Mouse (Mus musculus) lung, adult 2 months (tissue): ENCODE data around the gene Cask.

Experiments
- CTCF ChIP-seq: fragments of 200-500 bp; IDR thresholded peaks from 2 replicates; pipeline ENCODE4 v1.5.1; 2011; ENCODE audit warnings: mild to moderate bottlenecking, low read length, control low read depth; ENCODE audit not compliant: insufficient read depth
- POLR2A ChIP-seq: fragments of 200-500 bp; IDR thresholded peaks from 2 replicates; pipeline ENCODE4 v1.6.1; 2011; ENCODE audit warnings: low read depth, mild to moderate bottlenecking, control low read depth, low read length, borderline replicate concordance; ENCODE audit errors: extremely low read depth

DNA sequence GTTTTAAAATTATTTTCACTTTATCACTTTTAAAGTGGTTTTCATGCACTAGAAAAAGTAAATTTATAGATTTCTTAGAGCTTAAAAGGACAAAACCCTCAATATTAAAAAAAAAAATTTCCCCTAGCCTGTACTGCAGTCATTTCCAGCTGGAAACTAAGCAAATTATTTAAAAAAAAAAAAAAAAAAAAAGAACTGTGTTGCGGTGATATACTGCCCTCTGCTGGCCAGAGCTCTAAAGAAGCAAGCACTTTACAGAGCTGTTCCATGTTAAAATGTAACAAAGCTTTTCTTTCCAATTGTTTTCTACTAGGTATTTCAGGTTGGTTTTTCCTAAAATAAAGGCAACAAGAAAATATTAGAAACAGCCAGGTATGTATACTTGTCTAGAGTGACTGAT, 194.4 kb downstream of the Cask start:
- TF ChIP-seq CTCF, result no peak
- TF ChIP-seq POLR2A, result no peak
